Mouse (Mus musculus) midbrain, embryonic 15.5 days (tissue): ENCODE measurements around the gene Smarcc1. TPM values are rescaled to one million over a fixed set of nuclear protein-coding genes. Genes with fewer than 3 reads are reported as not detected.
"Not testable (repeated sequence)": the region's sequence is repeated elsewhere in the genome, so short reads cannot be mapped to it uniquely, and the experiment has no call there.

ENCODE experiments used
- ATAC-seq: fragments of 200-750 bp; cut with Nextera tagmentation; replicated peaks from 2 replicates; pipeline ENCODE4 v1.8.0; 2017; ENCODE audit warnings: moderate TSS enrichment
- H3K27ac ChIP-seq: fragments of 300-500 bp; sonication (generic); 2 replicates; pipeline ENCODE4 v1.5.1; 2015; ENCODE audit warnings: mild to moderate bottlenecking, inconsistent platforms
- H3K27me3 ChIP-seq: fragments of 300-500 bp; sonication (generic); replicated peaks from 2 replicates; pipeline ENCODE4 v1.6.1; 2015; ENCODE audit warnings: inconsistent platforms
- H3K36me3 ChIP-seq: fragments of 300-500 bp; sonication (generic); replicated peaks from 2 replicates; pipeline ENCODE4 v1.6.1; 2015; ENCODE audit warnings: inconsistent platforms
- H3K4me1 ChIP-seq: fragments of 300-500 bp; sonication (generic); 2 replicates; pipeline ENCODE4 v1.6.1; 2015; ENCODE audit warnings: inconsistent platforms
- H3K4me2 ChIP-seq: fragments of 300-500 bp; sonication (generic); 2 replicates; pipeline ENCODE4 v1.6.1; 2015; ENCODE audit warnings: inconsistent platforms, mild to moderate bottlenecking, moderate library complexity
- H3K4me3 ChIP-seq: fragments of 300-500 bp; sonication (generic); 2 replicates; pipeline ENCODE4 v1.5.1; 2015; ENCODE audit warnings: mild to moderate bottlenecking, inconsistent platforms
- H3K9ac ChIP-seq: fragments of 300-500 bp; sonication (generic); 2 replicates; pipeline ENCODE4 v1.6.1; 2015; ENCODE audit warnings: mild to moderate bottlenecking, inconsistent platforms
- H3K9me3 ChIP-seq: fragments of 300-500 bp; sonication (generic); 2 replicates; pipeline ENCODE4 v1.6.1; 2016; ENCODE audit warnings: inconsistent platforms
- WGBS: fragments of 180-500 bp; shearing (Covaris S2); methylation state at CpG from one replicate; pipeline ENCODE4 v1.1.7; 2015; ENCODE audit warnings: mixed read lengths; 5-methylcytosine and 5-hydroxymethylcytosine counted together
- polyA plus RNA-seq: library from polyadenylated mRNA; unstranded; fragments of >200 nt; fragmentation: Nextera tagmentation; extraction: Ambion mirVana; gene quantifications from 2 replicates; pipeline ENCODE4 v1.2.1, GENCODE M21; 2015

Gene Smarcc1
- polyA plus RNA-seq, 1 experiment from 2014 or later: 112 TPM

DNA sequence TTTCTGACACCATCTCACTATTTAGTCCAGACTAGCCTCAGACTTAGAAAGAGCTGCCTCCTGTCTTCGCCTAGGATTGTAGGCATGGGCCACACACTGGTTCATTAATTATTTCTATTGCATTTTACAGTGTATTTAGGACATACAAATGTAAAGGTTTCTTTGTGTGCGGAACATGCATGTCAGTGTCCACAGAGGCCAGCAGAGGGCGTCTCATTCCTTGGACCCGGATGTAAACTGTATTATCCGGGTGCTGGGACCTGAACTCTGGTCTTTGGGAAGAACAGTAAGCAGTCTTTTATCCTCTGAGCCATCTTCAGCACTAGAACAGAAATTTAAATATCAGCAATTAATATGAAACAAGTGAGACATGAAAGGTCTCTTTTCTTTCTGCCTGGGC lies 16.7 kb downstream of the Smarcc1 start:
- no peaks in the 10 kb centered on the region for H3K9me3 ChIP-seq
- H3K4me2 ChIP-seq: peak overlapping the region; percentile 61; the same call in 1 of the 2 replicates
- no peaks in the 10 kb centered on the region for H3K27me3 ChIP-seq
- H3K4me3 ChIP-seq: no peak overlapping the region
- H3K9ac ChIP-seq: no peak overlapping the region
- no peak overlapping the region for H3K27ac ChIP-seq
- peaks cover 5% of the 10 kb centered on the region; the same call in 1 of the 2 replicates for H3K36me3 ChIP-seq
- 78% methylated on average over 5 of the region's 5 CpGs for WGBS
- H3K4me1 ChIP-seq: peaks cover 35% of the 10 kb centered on the region
- no peak for ATAC-seq

DNA sequence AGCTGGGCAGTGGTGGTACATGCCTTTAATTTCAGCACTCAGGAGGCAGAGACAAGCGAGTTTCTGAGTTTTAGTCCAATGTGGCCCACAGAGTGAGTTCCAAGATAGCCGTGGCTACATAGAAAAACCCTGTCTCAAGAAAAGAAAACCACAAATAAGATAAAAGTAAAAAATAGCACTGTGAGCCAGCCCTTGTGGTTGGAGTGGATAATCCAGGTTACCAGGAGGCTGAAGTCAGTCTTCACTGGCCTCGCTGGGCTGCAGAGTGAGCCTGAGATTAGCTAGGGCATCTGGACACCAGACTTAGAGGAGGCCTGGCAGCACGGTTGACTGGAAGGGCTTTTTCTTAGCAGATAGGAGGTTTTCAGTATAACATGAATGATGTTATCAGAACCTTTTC lies 21.6 kb downstream of the Smarcc1 start:
- H3K9ac ChIP-seq: no peak overlapping the region
- no peaks in the 10 kb centered on the region for H3K9me3 ChIP-seq
- no peak for ATAC-seq
- no peak overlapping the region for H3K27ac ChIP-seq
- H3K4me3 ChIP-seq: no peak overlapping the region
- H3K4me2 ChIP-seq: no peak overlapping the region
- no peaks in the 10 kb centered on the region for H3K27me3 ChIP-seq
- peaks cover 18% of the 10 kb centered on the region; the same call in 1 of the 2 replicates for H3K36me3 ChIP-seq
- WGBS: 87% methylated on average over 4 of the region's 4 CpGs
- H3K4me1 ChIP-seq: peaks cover 14% of the 10 kb centered on the region

DNA sequence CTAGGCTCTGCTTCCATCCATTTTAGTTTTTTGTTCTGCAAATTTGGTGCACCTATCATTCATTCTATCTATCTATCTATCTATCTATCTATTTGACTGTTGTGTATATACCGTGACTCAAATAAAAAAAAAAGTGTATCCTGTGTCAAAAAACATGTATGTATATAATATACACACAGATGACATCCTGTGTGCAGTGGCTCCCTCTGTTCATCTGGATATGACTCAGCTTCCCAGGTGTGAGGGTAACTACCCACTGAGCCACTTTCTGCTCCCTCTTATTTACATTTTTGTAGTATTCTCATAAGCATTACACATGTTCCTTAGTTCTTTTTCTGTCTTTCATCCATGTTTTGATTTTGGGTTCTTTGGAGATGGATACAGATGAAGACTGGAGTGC lies 24.6 kb downstream of the Smarcc1 start:
- WGBS: 98% methylated on average over 1 of the region's 1 CpGs
- no peak for ATAC-seq

DNA sequence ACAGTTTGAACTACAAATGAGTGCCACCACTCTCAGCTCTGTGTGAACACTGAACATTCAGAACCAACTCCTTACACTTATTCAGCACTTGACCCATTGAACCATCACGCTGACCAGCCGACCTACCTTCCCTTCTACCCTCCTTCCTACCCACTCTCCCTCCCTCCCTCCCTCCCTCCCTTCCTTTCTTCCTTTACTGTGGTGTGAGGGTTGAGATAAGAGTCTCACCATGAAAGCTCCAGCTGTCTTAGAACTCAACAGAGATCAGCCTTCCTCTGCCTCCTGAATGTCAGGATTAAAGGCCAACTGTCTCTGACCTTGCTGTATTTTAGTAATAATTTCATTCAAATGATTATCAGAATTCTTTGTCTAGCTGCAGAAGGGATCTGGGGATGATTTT lies 31.1 kb downstream of the Smarcc1 start:
- Histone ChIP-seq H3K27ac (no peak overlapping the region), H3K4me1 (no peaks in the 10 kb centered on the region), H3K4me2 (no peak overlapping the region), H3K9me3 (no peaks in the 10 kb centered on the region), H3K27me3 (no peaks in the 10 kb centered on the region), H3K9ac (no peak overlapping the region), H3K4me3 (no peak overlapping the region), H3K36me3 (peaks cover 34% of the 10 kb centered on the region)
- ATAC-seq: no peak
- 80% methylated on average over 2 of the region's 2 CpGs for WGBS

More for the DNA sequence above, 24.6 kb downstream of the Smarcc1 start:
- Histone ChIP-seq H3K4me1 (no peaks in the 10 kb centered on the region), H3K27me3 (no peaks in the 10 kb centered on the region), H3K9ac (no peak overlapping the region), H3K27ac (no peak overlapping the region), H3K9me3 (no peaks in the 10 kb centered on the region), H3K36me3 (peaks cover 19% of the 10 kb centered on the region; the same call in 1 of the 2 replicates), H3K4me2 (no peak overlapping the region), H3K4me3 (no peak overlapping the region)

DNA sequence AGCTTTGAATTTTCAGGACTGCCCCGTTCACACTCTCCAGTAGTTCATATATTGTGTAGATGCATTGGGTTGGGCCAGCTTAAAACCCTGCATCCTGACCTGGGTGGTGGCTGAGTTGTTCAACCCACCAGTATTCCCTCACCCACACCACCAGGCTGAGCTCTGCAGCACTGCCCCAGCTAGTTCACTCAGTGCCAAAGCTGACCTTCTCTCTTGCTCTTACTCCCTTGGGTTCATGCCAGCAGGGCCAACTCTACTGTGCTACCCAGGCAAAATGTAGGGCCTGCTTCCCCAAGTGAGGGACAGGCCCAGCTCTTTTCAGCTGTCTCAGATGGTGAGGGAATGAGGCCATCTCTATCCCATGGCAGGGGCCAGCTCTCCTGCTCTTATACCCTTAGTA lies 41.5 kb downstream of the Smarcc1 start:
- no peak overlapping the region for H3K4me3 ChIP-seq
- H3K9ac ChIP-seq: no peak overlapping the region
- no peak for ATAC-seq
- H3K9me3 ChIP-seq: no peaks in the 10 kb centered on the region
- WGBS: 92% methylated on average over 1 of the region's 1 CpGs
- H3K36me3 ChIP-seq: peaks cover 42% of the 10 kb centered on the region
- H3K27me3 ChIP-seq: no peaks in the 10 kb centered on the region
- H3K4me2 ChIP-seq: no peak overlapping the region
- no peaks in the 10 kb centered on the region for H3K4me1 ChIP-seq
- H3K27ac ChIP-seq: no peak overlapping the region

- H3K9me3 ChIP-seq, H3K9ac ChIP-seq, H3K4me1 ChIP-seq, ATAC-seq, H3K4me2 ChIP-seq, H3K4me3 ChIP-seq, H3K27me3 ChIP-seq, H3K27ac ChIP-seq: not testable (repeated sequence)
- peaks cover 45% of the 10 kb centered on the region for H3K36me3 ChIP-seq
- 100% methylated on average over 2 of the region's 2 CpGs for WGBS
Observed at GRCm38 (mm10) chr9:110160486-110160885, 43.0 kb downstream of the Smarcc1 start.

DNA sequence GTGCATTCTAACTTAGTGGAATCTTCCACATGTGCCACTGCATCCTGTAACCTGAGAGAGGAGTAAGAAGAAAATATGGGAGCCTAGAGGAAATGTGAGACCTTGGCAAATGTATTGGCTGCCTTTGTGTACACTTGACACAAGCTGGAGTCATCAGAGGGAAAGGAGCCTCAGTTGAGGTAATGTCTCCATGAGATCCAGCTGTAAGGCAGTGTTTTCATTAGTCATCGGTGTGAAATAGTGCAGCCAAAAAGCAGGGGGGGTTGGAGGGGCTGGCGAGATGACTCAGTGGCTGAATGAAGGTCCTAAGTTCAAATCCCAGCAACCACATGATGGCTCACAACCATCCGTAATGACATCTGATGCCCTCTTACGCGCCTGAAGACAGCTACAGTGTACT lies 44.9 kb downstream of the Smarcc1 start:
- Histone ChIP-seq H3K27me3 (no peaks in the 10 kb centered on the region), H3K4me3 (no peak overlapping the region), H3K36me3 (peaks cover 33% of the 10 kb centered on the region), H3K9ac (no peak overlapping the region), H3K4me1 (no peaks in the 10 kb centered on the region), H3K27ac (no peak overlapping the region), H3K4me2 (no peak overlapping the region), H3K9me3 (no peaks in the 10 kb centered on the region)
- WGBS: 96% methylated on average over 5 of the region's 5 CpGs
- no peak for ATAC-seq

DNA sequence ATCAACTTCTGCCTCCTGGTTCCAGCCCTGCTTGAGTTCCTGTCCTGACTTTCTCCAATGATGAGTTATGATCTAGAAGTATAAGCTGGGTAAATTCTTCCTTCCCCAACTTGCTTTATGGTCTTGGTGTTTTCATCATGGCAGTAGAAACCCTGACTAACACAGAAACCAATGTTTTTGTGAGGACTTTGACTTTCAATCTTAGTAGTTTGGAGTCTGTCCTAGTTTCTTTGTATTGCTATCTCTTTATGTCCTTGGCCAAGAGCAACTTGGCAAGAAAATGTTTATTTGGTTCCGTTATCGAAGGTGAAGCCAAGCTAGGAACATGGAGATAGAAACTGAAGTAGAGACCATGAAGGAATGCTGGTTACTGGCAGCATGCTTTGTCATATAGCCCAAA lies 45.6 kb downstream of the Smarcc1 start:
- Histone ChIP-seq H3K4me2 (no peak overlapping the region), H3K4me3 (no peak overlapping the region), H3K9ac (no peak overlapping the region), H3K27ac (no peak overlapping the region), H3K4me1 (no peaks in the 10 kb centered on the region), H3K9me3 (no peaks in the 10 kb centered on the region), H3K36me3 (peaks cover 28% of the 10 kb centered on the region), H3K27me3 (no peaks in the 10 kb centered on the region)
- ATAC-seq: no peak
- WGBS: 77% methylated on average over 2 of the region's 2 CpGs

DNA sequence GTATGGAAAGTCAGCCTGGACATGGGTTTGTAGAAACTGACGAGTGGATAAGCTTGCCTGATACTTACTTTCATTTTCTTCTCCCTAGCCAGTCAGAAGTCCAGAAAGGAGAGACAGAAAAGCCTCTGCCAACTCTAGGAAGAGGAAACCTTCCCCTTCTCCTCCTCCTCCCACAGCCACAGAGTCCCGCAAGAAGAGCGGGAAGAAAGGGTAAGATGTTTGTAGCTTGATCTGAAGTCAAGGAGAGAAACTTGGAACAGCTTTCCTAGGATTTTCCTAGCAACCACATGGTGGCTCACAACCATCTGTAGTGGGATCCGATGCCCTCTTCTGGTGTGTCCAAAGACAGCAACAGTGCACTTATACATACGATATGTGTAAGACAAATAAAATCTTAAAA lies 53.4 kb downstream of the Smarcc1 start:
- Histone ChIP-seq H3K4me2 (no peak overlapping the region), H3K36me3 (peaks cover 29% of the 10 kb centered on the region), H3K9ac (no peak overlapping the region), H3K4me1 (no peaks in the 10 kb centered on the region), H3K4me3 (no peak overlapping the region), H3K27ac (no peak overlapping the region), H3K9me3 (no peaks in the 10 kb centered on the region), H3K27me3 (no peaks in the 10 kb centered on the region)
- ATAC-seq: no peak
- 86% methylated on average over 5 of the region's 5 CpGs for WGBS

GRCm38 (mm10) chr9:110199870-110200269 lies 82.4 kb downstream of the Smarcc1 start:
- no peak overlapping the region for H3K9ac ChIP-seq
- 86% methylated on average over 2 of the region's 2 CpGs for WGBS
- no peak overlapping the region for H3K27ac ChIP-seq
- peaks cover 65% of the 10 kb centered on the region for H3K36me3 ChIP-seq
- H3K9me3 ChIP-seq: no peaks in the 10 kb centered on the region
- H3K4me1 ChIP-seq: no peaks in the 10 kb centered on the region
- no peak overlapping the region for H3K4me2 ChIP-seq
- H3K27me3 ChIP-seq: no peaks in the 10 kb centered on the region
- H3K4me3 ChIP-seq: no peak overlapping the region
- no peak for ATAC-seq

DNA sequence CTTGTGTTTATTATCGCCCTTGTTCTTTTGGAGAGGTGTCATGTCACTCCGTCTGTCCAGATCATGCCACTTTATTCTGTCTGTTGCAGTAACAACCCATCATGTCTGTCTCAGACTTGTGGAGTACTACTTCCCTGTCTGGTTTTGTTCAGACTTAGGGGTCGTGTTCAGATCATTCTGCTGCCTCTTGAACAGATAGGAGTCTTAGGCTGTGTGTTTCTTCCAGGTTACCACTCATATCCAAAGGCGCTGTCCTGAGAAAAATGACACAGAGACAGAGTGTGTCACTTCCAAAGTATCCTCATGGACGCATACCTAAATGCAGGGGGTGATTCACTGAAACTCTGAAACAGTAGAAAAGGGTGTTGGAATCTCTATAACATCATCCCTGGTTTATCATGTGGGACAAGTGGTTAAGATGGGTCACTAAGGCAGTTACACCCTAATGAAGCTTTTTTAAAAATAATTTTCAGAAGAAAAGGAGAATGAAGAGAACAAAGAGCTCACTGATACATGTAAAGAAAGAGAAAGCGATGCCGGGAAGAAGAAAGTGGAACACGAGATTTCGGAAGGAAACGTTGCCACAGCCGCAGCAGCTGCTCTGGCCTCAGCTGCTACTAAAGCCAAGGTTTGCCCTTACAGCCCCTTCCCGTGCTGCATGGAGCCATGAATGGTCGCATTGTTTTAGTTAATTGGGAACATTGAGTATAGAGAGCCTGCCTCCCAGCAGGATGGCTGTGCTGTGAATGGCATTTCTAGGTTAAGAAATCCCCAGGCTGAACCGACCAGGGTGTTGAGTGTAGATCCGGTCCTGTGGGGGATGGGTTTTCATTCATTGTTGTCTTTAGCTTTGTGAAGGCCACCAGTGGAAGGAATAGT lies 88.3 kb downstream of the Smarcc1 start:
- Histone ChIP-seq H3K4me1 (peaks cover 3% of the 10 kb centered on the region), H3K4me2 (no peak overlapping the region), H3K27me3 (no peaks in the 10 kb centered on the region), H3K9ac (no peak overlapping the region), H3K4me3 (no peak overlapping the region), H3K9me3 (no peaks in the 10 kb centered on the region), H3K27ac (peak overlapping the region; percentile 71), H3K36me3 (peaks cover 57% of the 10 kb centered on the region)
- 22% methylated on average over 15 of the region's 15 CpGs for WGBS
- ATAC-seq: peak; percentile 82

GRCm38 (mm10) chr9:110206437-110206836 lies 88.9 kb downstream of the Smarcc1 start:
- WGBS: 67% methylated on average over 2 of the region's 2 CpGs
- H3K27ac ChIP-seq: peak overlapping the region; percentile 71
- H3K4me3 ChIP-seq: no peak overlapping the region
- ATAC-seq: no peak
- H3K9ac ChIP-seq: no peak overlapping the region
- H3K27me3 ChIP-seq: no peaks in the 10 kb centered on the region
- H3K4me1 ChIP-seq: peaks cover 3% of the 10 kb centered on the region
- no peaks in the 10 kb centered on the region for H3K9me3 ChIP-seq
- H3K4me2 ChIP-seq: no peak overlapping the region
- H3K36me3 ChIP-seq: peaks cover 54% of the 10 kb centered on the region

DNA sequence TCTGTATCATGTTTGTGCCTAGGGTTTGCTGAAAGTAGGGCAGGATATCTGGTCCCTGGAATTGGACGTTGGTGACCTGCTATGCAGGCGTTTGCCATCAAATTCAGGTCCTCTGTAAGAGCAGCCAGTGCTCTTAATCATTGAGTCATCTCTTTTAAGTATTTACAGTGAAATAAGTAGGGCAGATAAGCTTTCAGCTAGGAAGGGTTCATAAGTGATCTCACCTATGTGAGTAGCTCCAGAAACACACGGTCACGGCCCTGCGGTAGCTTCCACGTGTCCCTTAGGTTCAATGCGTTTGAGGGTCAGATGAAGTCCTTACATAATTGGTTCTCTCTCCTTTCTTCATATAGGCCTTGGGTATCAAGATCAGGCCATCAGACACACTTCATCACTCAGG lies 90.8 kb downstream of the Smarcc1 start:
- Histone ChIP-seq H3K9me3 (no peaks in the 10 kb centered on the region), H3K36me3 (peaks cover 54% of the 10 kb centered on the region), H3K4me1 (peaks cover 3% of the 10 kb centered on the region), H3K9ac (no peak overlapping the region), H3K27ac (no peak overlapping the region), H3K4me2 (no peak overlapping the region), H3K4me3 (no peak overlapping the region), H3K27me3 (no peaks in the 10 kb centered on the region)
- WGBS: 75% methylated on average over 7 of the region's 7 CpGs
- ATAC-seq: no peak
